Mouse (Mus musculus): ENCODE measurements around the gene Gfod1.

DNA sequence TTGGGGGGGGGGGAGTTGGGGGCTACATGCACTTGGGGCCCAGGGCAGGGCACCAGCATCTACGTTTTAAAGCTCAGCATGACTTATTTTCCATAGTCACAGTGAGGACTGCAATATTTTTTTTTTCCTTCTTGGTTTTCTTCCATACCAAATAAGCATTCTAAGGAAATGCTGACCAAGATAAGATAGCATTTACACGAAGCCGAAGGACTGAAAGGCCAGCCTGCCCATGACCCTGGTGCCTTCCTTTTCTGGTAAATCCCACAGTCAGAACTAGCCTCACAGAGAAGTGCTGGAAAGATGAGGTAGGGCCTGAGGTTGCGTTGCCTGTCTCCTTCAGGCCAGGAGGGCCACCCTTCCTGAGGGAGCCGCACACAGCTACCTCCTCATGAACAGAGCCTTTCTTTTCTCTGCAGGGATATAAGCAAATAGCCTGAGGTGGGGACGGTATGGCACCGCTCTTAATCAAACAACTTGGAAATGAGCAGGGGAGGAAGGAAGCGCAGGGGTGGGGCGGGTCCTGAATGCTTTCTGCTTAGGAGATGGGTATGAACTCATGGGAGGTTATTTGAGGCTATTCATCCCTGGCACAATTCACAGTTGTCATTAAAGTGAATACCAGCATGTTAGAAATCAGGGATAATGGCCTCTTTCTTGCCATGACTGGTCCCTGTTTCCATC is 46.7 kb upstream of the Gfod1 start:
- no peak for TF ChIP-seq CTCF (IDR thresholded peaks at IDR 0.05; ENCODE audit: borderline replicate concordance, insufficient read depth, low read length)
- no peak for TF ChIP-seq POLR2A (IDR thresholded peaks at IDR 0.05; ENCODE audit: low read depth, low read length)

Data from embryonic fibroblast, embryonic 13.5 days (primary cell).